Mouse (Mus musculus): ENCODE data around the gene Itgb1bp1. TPM values are rescaled to one million over a fixed set of nuclear protein-coding genes. Genes with fewer than 3 reads are reported as not detected.

Gene Itgb1bp1
- total RNA-seq, 2 experiments from 2014 or later: 37.0 to 37.3 TPM

DNA sequence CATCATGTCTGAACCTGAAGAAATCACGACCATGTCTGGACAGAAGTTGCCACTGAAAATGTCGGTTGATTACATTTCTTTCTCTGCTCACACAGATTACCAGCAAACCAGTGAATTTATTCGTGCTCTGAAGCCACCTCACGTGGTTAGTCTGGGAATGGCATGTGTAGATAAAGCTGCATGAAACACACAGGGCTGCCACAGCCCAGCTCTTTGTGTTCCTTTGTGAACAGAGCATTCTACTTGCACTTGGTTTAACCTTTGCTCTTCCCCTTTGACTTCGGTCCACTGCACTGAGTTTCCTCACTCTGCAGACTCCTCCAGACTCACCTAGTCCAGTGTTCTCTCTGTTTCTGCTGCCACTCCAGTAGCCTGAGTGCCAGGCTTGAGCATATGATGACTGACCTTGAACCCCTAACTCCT lies 16.3 kb upstream of the Itgb1bp1 start:
- no peak for DNase-seq (ENCODE audit: low spot score in 2 of 2)

DNA sequence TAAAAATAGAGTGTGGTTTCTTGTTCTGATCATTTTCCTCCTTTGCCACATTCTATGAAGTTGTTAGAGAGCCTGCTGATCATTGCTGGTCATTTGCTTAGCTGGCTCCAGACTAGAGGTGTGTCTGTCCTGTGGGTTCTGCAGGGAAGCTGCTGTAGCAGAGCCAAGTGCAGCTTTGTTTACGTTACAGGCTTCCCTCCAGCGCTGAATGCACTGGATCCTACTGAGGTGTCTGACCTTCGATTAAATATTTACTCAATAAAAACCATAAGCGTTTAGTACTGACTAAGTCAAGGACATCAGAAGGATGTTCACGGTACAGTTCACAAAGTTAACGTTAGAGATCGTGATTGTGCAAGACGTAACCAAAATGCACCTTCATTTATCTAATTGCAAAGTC lies 15.8 kb upstream of the Itgb1bp1 start:
- DNase-seq (ENCODE audit: low spot score in 2 of 2): no peak

GRCm38 (mm10) chr12:21301324-21301723 lies 15.2 kb upstream of the Itgb1bp1 start:
- no peak for DNase-seq (ENCODE audit: low spot score in 2 of 2)

GRCm38 (mm10) chr12:21298856-21299255 lies 12.8 kb upstream of the Itgb1bp1 start:
- DNase-seq (ENCODE audit: low spot score in 2 of 2): no peak

- no peak for DNase-seq (ENCODE audit: low spot score in 2 of 2)
These were observed 3.6 kb upstream of the Itgb1bp1 start for GRCm38 (mm10) chr12:21289651-21290050.

DNA sequence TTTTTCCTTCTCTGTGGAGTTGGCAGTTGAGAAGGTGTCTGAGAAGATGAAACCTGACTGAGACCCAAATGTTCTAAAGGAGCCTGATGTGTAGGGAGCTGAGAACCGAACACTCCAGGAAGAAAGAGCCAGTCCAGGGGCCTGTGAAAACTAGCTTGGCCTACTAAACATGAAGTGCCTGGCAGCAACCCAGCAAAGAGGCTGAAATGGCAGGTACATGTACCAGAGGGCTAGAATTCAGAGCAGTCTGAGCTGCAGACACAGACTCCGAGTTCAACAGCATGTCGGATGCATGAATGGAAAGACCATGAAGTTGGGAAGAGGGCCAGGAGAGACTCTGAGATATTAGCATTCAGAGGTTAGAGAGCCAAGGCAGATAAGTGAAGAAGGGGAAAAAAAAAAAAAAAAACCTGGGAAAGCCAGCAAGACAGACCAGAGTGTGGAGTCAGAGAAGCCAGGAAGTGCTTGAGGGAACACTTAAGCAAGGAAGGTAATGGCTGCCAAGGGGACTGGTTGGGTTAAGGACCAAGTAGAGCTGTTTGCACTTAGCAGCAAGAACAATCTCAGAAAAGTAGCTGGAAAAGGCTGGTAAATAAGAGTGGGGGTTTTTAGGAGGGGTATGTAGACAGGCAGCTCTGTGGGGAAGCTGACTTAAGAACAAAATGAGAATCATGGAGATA lies 2.8 kb upstream of the Itgb1bp1 start:
- DNase-seq (ENCODE audit: low spot score in 2 of 2): no peak

DNA sequence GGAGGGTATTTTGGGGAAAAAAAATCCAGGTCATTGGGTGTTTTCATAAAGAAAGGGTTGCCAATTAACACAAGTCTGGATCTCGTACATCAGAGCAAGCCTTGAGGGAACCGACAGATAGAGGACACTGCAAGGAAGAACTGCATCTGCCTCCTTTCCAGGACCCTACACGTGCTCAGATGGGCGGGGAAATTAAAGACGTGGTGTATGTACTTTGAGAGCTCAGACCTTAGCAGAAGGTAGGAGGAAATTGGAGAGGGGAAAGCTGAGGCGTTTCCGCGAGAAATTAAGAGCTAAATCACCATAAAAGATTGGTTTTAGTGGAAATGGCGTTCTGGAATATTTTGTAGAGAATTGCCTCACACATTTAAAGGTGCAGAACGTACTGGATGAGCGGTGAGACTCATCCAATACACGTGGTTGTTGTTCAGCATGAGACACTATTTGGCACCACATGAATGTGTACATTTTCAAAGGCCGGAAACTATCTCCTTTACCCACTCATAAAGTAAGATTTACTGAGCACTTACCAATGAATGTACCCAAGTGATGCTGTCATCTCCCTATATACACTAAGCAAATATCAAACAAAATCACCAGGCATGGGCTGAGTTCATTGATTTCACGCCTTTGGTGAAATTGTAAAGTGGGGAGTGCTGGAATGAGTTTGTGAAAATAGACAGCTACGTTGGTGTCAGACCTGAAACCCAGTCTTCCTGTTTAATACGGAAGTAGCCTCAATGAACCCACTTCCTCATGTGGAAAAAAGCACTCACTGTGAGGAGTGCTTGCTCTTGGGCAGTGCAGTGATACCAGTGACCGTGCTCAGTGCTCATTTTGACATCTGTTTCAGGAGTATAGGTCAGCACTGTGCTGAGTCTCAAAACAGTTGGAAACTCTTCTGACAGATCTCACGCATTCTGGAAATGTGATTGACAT lies 897 bp upstream of the Itgb1bp1 start:
- no peak for DNase-seq (ENCODE audit: low spot score in 2 of 2)

- peak in 1 of 2 experiments; percentile 19 for DNase-seq (ENCODE audit: low spot score in 2 of 2)
These were observed 409 bp downstream of the Itgb1bp1 start for GRCm38 (mm10) chr12:21285508-21286242.

GRCm38 (mm10) chr12:21284761-21285441 lies 1.2 kb downstream of the Itgb1bp1 start, which contains the start of gene Cpsf3:
TSS of gene Cpsf3 (plus strand) at chr12:21285391.
- DNase-seq (ENCODE audit: low spot score in 2 of 2): no peak

DNA sequence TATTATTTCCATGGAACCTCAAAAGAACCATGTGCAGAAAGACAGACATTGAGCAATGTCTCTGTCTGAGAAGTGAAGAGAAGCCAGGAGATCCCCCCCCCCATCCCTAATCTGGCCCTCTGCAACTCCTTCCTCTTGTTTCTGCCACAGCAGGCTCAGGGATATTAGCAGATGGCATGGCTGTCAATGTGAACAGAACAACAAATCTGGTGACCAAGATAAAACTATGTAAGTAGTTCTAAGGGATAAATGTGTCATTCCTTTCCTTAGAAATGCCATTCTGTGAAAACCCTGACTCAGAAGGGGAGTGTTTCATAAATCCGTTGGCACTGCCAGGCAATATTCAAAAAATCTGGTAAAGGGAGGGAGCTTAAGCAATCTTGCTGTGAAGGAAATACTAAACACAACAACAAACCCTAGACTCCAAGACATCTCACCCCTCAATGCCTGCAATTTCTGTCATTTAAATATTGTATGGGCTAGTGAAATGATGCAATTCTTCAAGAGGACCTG lies 8.7 kb downstream of the Itgb1bp1 start:
- DNase-seq (ENCODE audit: low spot score in 2 of 2): no peak

DNA sequence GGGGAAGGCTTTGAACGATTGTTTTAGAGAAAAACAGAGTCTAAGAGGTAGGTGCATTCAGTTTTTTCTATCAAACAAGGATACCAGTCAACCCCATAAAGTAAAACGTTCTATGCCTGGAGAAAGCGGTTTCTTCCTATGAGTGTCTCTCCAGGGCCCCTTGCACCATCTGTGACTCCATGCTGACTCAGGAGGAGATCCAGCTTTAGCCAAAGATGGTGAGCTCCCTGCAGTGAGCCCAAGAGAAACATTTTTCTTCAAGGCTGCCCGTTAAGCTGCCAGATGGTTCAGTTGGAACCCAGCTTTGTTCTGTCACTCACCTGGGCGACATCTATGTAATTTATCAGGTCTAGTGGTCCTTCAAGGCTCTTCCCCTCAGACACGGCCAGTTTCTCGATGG lies 11.6 kb downstream of the Itgb1bp1 start:
- DNase-seq (ENCODE audit: low spot score in 2 of 2): no peak

- no peak for DNase-seq (ENCODE audit: low spot score in 2 of 2)
These were observed 17.9 kb downstream of the Itgb1bp1 start for GRCm38 (mm10) chr12:21268083-21268616.

GRCm38 (mm10) chr12:21266784-21267098 lies 19.3 kb downstream of the Itgb1bp1 start:
- no peak for DNase-seq (ENCODE audit: low spot score in 2 of 2)

DNA sequence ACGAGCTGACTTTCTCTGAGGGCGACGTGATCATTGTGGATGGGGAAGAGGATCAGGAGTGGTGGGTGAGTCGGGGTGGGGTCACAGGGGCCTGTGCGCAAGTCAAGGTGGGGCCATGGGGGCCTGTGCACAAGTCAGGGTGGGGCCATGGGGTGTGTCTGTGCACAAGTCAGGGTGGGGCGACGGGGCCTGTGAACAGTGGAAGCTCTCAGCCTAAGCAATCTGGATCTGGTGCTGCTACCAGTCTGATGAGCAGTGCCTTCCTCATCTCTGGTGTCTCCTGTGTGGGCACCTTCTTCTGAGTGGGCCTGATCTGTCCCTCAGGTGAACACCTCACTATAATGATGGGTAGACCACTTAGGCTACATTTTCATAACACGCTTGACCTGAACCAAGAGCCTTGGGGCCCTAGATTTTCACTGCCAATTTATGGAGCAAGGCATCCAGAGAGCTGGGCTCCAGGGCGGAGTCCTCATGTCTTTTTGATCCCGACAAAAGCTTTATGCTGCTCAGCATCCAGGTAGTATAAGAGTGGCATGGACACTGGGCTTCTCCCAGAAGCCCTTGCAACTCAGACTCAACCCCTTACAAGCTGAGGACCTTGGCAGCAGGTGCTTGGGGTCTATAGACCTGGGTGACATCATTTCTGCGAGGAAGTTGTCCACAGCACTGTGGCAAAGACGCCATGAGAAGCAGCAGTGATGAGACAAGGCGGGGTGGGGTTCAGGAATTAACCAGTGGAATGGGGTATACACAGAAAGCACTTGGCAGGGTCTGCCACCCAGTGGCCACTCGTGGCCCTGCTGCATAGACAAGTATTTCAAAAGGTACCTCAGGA lies 19.9 kb downstream of the Itgb1bp1 start:
- peak; percentile 30 to 61 for DNase-seq (ENCODE audit: low spot score in 2 of 2)

- no peak for DNase-seq (ENCODE audit: low spot score in 2 of 2)
These were observed 20.6 kb downstream of the Itgb1bp1 start for GRCm38 (mm10) chr12:21265501-21265900.

GRCm38 (mm10) chr12:21264970-21265369 lies 21.1 kb downstream of the Itgb1bp1 start:
- no peak for DNase-seq (ENCODE audit: low spot score in 2 of 2)

- DNase-seq (ENCODE audit: low spot score in 2 of 2): no peak
These were observed 21.8 kb downstream of the Itgb1bp1 start for GRCm38 (mm10) chr12:21264241-21264640.

GRCm38 (mm10) chr12:21263256-21263655 lies 22.8 kb downstream of the Itgb1bp1 start:
- DNase-seq (ENCODE audit: low spot score in 2 of 2): no peak

DNA sequence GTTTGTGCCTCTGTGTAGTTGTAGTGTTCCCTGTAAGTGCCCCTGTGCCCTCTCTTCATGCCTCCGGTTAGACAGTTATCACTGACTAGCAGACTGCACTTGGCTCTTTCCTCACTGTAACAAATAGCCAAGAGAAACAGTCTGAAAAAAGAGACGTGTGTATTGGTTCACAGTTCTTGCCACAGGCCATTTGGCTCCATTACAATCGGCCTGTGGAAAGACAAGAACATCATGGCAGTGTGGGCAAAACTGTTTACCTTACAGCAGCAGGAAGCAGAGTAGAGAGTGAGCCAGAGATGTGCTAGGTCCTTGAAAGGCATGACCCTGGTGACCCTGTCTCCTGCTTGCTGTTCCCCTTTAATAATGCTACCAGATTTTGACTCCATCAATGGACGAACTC lies 24.6 kb downstream of the Itgb1bp1 start:
- no peak for DNase-seq (ENCODE audit: low spot score in 2 of 2)

Data from gastrocnemius, postnatal 4 days (tissue).